Mouse (Mus musculus): ENCODE results near the gene Maml3.

GRCm38 (mm10) chr3:51851596-51851995 lies 253.3 kb downstream of the Maml3 start:
- peak; percentile 44 for TF ChIP-seq CTCF (IDR thresholded peaks at IDR 0.05)
- TF ChIP-seq EP300 (IDR thresholded peaks at IDR 0.05): no peak

Data from lung, postnatal 0 days (tissue).